Mouse (Mus musculus): Measurements from ENCODE around the gene Hist2h4. TPM values are rescaled to one million over a fixed set of nuclear protein-coding genes. Genes with fewer than 3 reads are reported as not detected.
"Not testable (repeated sequence)": the region's sequence is repeated elsewhere in the genome, so short reads cannot be mapped to it uniquely, and the experiment has no call there.

Hist2h4 gene
- total RNA-seq, 1 experiment from 2014 or later = 12.9 TPM

GRCm38 (mm10) chr3:96250890-96251289 is 12.2 kb downstream of the Hist2h4 start:
- ATAC-seq (replicated peaks; ENCODE audit: insufficient number of reproducible peaks, low FRiP score, low TSS enrichment, poor library complexity, severe bottlenecking) = no peak

- ATAC-seq (replicated peaks; ENCODE audit: insufficient number of reproducible peaks, low FRiP score, low TSS enrichment, poor library complexity, severe bottlenecking) = no peak
Measured at GRCm38 (mm10) chr3:96249034-96249345, 14.1 kb downstream of the Hist2h4 start.

- ATAC-seq (replicated peaks; ENCODE audit: insufficient number of reproducible peaks, low FRiP score, low TSS enrichment, poor library complexity, severe bottlenecking) = no peak
Measured at GRCm38 (mm10) chr3:96248141-96249033, 14.7 kb downstream of the Hist2h4 start.

- ATAC-seq (replicated peaks; ENCODE audit: insufficient number of reproducible peaks, low FRiP score, low TSS enrichment, poor library complexity, severe bottlenecking) = no peak
Measured at GRCm38 (mm10) chr3:96247356-96248140, 15.6 kb downstream of the Hist2h4 start.

- peak; percentile 81 for ATAC-seq (replicated peaks; ENCODE audit: insufficient number of reproducible peaks, low FRiP score, low TSS enrichment, poor library complexity, severe bottlenecking)
Measured at GRCm38 (mm10) chr3:96246427-96246856, 16.7 kb downstream of the Hist2h4 start, which contains the start of gene Hist2h3c1. TSS of gene Hist2h3c1 (plus strand) at chr3:96246685.

- not testable (repeated sequence) for ATAC-seq (replicated peaks; ENCODE audit: insufficient number of reproducible peaks, low FRiP score, low TSS enrichment, poor library complexity, severe bottlenecking)
Measured at GRCm38 (mm10) chr3:96246018-96246417, 17.1 kb downstream of the Hist2h4 start.

- ATAC-seq (replicated peaks; ENCODE audit: insufficient number of reproducible peaks, low FRiP score, low TSS enrichment, poor library complexity, severe bottlenecking) = peak; percentile 85
Measured at GRCm38 (mm10) chr3:96245003-96245886, 17.9 kb downstream of the Hist2h4 start, which contains the start of gene Hist2h2aa1. TSS of gene Hist2h2aa1 (plus strand) at chr3:96245497.

GRCm38 (mm10) chr3:96243921-96244572 is 19.1 kb downstream of the Hist2h4 start:
- ATAC-seq (replicated peaks; ENCODE audit: insufficient number of reproducible peaks, low FRiP score, low TSS enrichment, poor library complexity, severe bottlenecking) = no peak

- no peak for ATAC-seq (replicated peaks; ENCODE audit: insufficient number of reproducible peaks, low FRiP score, low TSS enrichment, poor library complexity, severe bottlenecking)
Measured at GRCm38 (mm10) chr3:96240799-96241197, 22.3 kb downstream of the Hist2h4 start.

- ATAC-seq (replicated peaks; ENCODE audit: insufficient number of reproducible peaks, low FRiP score, low TSS enrichment, poor library complexity, severe bottlenecking) = peak; percentile 81
Measured at GRCm38 (mm10) chr3:96239949-96240798, 22.9 kb downstream of the Hist2h4 start, which contains the start of gene Hist2h2aa2. TSS of gene Hist2h2aa2 (minus strand) at chr3:96240276.

- ATAC-seq (replicated peaks; ENCODE audit: insufficient number of reproducible peaks, low FRiP score, low TSS enrichment, poor library complexity, severe bottlenecking) = peak; percentile 80
Measured at GRCm38 (mm10) chr3:96238954-96239793, 23.9 kb downstream of the Hist2h4 start, which contains the start of gene Hist2h3c2. TSS of gene Hist2h3c2 (minus strand) at chr3:96239127.

GRCm38 (mm10) chr3:96237904-96238511 is 25.1 kb downstream of the Hist2h4 start:
- no peak for ATAC-seq (replicated peaks; ENCODE audit: insufficient number of reproducible peaks, low FRiP score, low TSS enrichment, poor library complexity, severe bottlenecking)

- ATAC-seq (replicated peaks; ENCODE audit: insufficient number of reproducible peaks, low FRiP score, low TSS enrichment, poor library complexity, severe bottlenecking) = no peak
Measured at GRCm38 (mm10) chr3:96237335-96237903, 25.7 kb downstream of the Hist2h4 start.

- no peak for ATAC-seq (replicated peaks; ENCODE audit: insufficient number of reproducible peaks, low FRiP score, low TSS enrichment, poor library complexity, severe bottlenecking)
Measured at GRCm38 (mm10) chr3:96236834-96237334, 26.2 kb downstream of the Hist2h4 start.

GRCm38 (mm10) chr3:96235836-96236235 is 27.3 kb downstream of the Hist2h4 start:
- no peak for ATAC-seq (replicated peaks; ENCODE audit: insufficient number of reproducible peaks, low FRiP score, low TSS enrichment, poor library complexity, severe bottlenecking)

Data from monocyte, adult 5-6 weeks (primary cell).